Mouse (Mus musculus) liver, embryonic 14.5 days (tissue): Measurements from ENCODE around the gene Pcsk5. TPM values are rescaled to one million over a fixed set of nuclear protein-coding genes. Genes with fewer than 3 reads are reported as not detected.

ENCODE experiments used
- ATAC-seq: fragments of 200-750 bp; cut with Nextera tagmentation; 2 replicates; pipeline ENCODE4 v1.8.0; 2017; ENCODE audit warnings: moderate number of reproducible peaks, mild to moderate bottlenecking, moderate library complexity; ENCODE audit not compliant: insufficient read depth
- DNase-seq, 3 experiments: peaks; one replicate each; pipeline ENCODE4 v3.0.0-alpha.2; 2012 to 2013; ENCODE audit warnings: low read depth in 3 of 3, low spot score in 3 of 3
- H3K27ac ChIP-seq: fragments of 300-500 bp; sonication (generic); 2 replicates; pipeline ENCODE4 v1.5.1; 2014; ENCODE audit warnings: moderate library complexity, mild to moderate bottlenecking, control low read depth, inconsistent platforms
- H3K27me3 ChIP-seq: fragments of 300-500 bp; sonication (generic); 2 replicates; pipeline ENCODE4 v1.6.1; 2014; ENCODE audit warnings: mild to moderate bottlenecking, low read length, moderate library complexity; ENCODE audit not compliant: control insufficient read depth, insufficient read depth
- H3K36me3 ChIP-seq: fragments of 300-500 bp; sonication (generic); replicated peaks from 2 replicates; pipeline ENCODE4 v1.6.1; 2014; ENCODE audit warnings: low read depth; ENCODE audit not compliant: control insufficient read depth, insufficient read depth
- H3K4me1 ChIP-seq, 2 experiments: fragments of 200-500 bp in 1 of 2; fragments of 300-500 bp in 1 of 2; sonication (generic) in 1 of 2; replicated peaks; 2 replicates each; pipeline ENCODE4 v1.6.1; 2012 to 2014; ENCODE audit warnings: antibody characterized with exemption in 1 of 2, inconsistent platforms in 1 of 2, low read length in 1 of 2; ENCODE audit not compliant: control insufficient read depth in 2 of 2, insufficient read depth in 2 of 2
- H3K4me2 ChIP-seq: fragments of 300-500 bp; sonication (generic); 2 replicates; pipeline ENCODE4 v1.6.1; 2014; ENCODE audit warnings: low read depth, mild to moderate bottlenecking, control low read depth, moderate library complexity
- H3K4me3 ChIP-seq, 2 experiments: fragments of 200-500 bp in 1 of 2; fragments of 300-500 bp in 1 of 2; sonication (generic) in 1 of 2; 2 replicates each; pipeline ENCODE4 v1.5.1; 2012 to 2014; ENCODE audit warnings: low read depth in 2 of 2, low read length in 2 of 2, mild to moderate bottlenecking in 2 of 2, control low read depth in 1 of 2, inconsistent platforms in 1 of 2, moderate library complexity in 1 of 2; ENCODE audit not compliant: insufficient read depth in 1 of 2
- H3K9ac ChIP-seq: fragments of 300-500 bp; sonication (generic); replicated peaks from 2 replicates; pipeline ENCODE4 v1.6.1; 2014; ENCODE audit warnings: mild to moderate bottlenecking, control low read depth, moderate library complexity
- H3K9me3 ChIP-seq: fragments of 300-500 bp; sonication (generic); 2 replicates; pipeline ENCODE4 v1.6.1; 2016; ENCODE audit warnings: low read length, mixed read lengths; ENCODE audit not compliant: control insufficient read depth
- CTCF ChIP-seq: IDR thresholded peaks from 2 replicates; pipeline ENCODE4 v1.5.1; 2016; ENCODE audit warnings: antibody characterized with exemption, low read depth, control low read depth
- EP300 ChIP-seq: IDR thresholded peaks from 2 replicates; pipeline ENCODE4 v1.6.1; 2016; ENCODE audit warnings: antibody characterized with exemption, low read depth
- WGBS: fragments of 180-500 bp; shearing (Covaris S2); extraction: QIAGEN DNeasy Blood & Tissue Kit; methylation state at CpG from one replicate; pipeline ENCODE4 v1.1.7; 2014; ENCODE audit not compliant: insufficient replicate concordance; 5-methylcytosine and 5-hydroxymethylcytosine counted together
- polyA plus RNA-seq, 2 experiments: library from polyadenylated mRNA; depleted of rRNA in 1 of 2; stranded (reverse) in 1 of 2; unstranded in 1 of 2; fragments of >200 nt; fragmentation: Nextera tagmentation in 1 of 2; extraction: Ambion mirVana in 1 of 2; gene quantifications; 2 replicates each; pipeline versions ENCODE4 v1.2.1 to v1.2.3; 2012 to 2014

Pcsk5 gene
- polyA plus RNA-seq, 2 experiments: 0.58 to 0.61 TPM

DNA sequence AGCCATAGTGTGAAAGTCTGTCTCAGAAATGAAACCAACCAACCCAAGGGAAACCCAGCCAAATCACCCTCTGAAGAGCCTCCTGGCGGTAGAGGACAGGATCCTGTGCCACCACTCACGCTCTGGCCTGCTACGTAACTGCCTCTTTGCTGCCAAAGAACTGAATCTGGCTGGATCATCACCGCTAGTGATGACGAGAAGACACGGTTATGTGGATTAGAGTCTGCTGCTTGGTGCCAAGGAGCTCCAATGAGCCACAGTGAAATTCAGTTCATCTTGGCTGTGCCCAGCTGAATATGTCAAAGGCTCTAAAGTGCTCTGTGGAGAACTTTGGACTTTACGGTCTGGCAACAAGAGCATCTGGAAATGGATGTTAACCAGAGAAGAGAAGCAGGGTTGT lies 282.3 kb downstream of the Pcsk5 start:
- Histone ChIP-seq H3K9ac (no peak overlapping the region), H3K27ac (no peak overlapping the region), H3K4me3 (no peak overlapping the region), H3K27me3 (no peaks in the 10 kb centered on the region), H3K4me2 (no peak overlapping the region), H3K4me1 (no peaks in the 10 kb centered on the region), H3K9me3 (no peaks in the 10 kb centered on the region), H3K36me3 (no peaks in the 10 kb centered on the region)
- WGBS: 77% methylated on average over 7 of the region's 7 CpGs
- ATAC-seq: no peak
- no peak for TF ChIP-seq CTCF
- no peak for TF ChIP-seq EP300
- no peak for DNase-seq

GRCm38 (mm10) chr19:17554571-17554970 lies 282.9 kb downstream of the Pcsk5 start:
- Histone ChIP-seq H3K4me3 (no peak overlapping the region), H3K9me3 (no peaks in the 10 kb centered on the region), H3K27me3 (no peaks in the 10 kb centered on the region), H3K27ac (no peak overlapping the region), H3K4me1 (no peaks in the 10 kb centered on the region), H3K4me2 (no peak overlapping the region), H3K9ac (no peak overlapping the region), H3K36me3 (no peaks in the 10 kb centered on the region)
- no peak for DNase-seq
- 71% methylated on average over 2 of the region's 2 CpGs for WGBS
- ATAC-seq: no peak
- TF ChIP-seq EP300 (no peak), CTCF (no peak)

GRCm38 (mm10) chr19:17553396-17554100 lies 283.9 kb downstream of the Pcsk5 start:
- no peaks in the 10 kb centered on the region for H3K36me3 ChIP-seq
- no peak for DNase-seq
- no peak overlapping the region for H3K4me2 ChIP-seq
- ATAC-seq: no peak
- no peak overlapping the region for H3K9ac ChIP-seq
- H3K4me1 ChIP-seq: no peaks in the 10 kb centered on the region
- H3K27me3 ChIP-seq: no peaks in the 10 kb centered on the region
- no peaks in the 10 kb centered on the region for H3K9me3 ChIP-seq
- no peak overlapping the region for H3K27ac ChIP-seq
- TF ChIP-seq EP300 (no peak), CTCF (no peak)
- no peak overlapping the region for H3K4me3 ChIP-seq

GRCm38 (mm10) chr19:17528746-17529532 lies 308.5 kb downstream of the Pcsk5 start:
- Histone ChIP-seq H3K4me1 (no peaks in the 10 kb centered on the region), H3K9me3 (no peaks in the 10 kb centered on the region), H3K9ac (no peak overlapping the region), H3K36me3 (no peaks in the 10 kb centered on the region), H3K4me2 (no peak overlapping the region), H3K4me3 (no peak overlapping the region), H3K27me3 (no peaks in the 10 kb centered on the region), H3K27ac (no peak overlapping the region)
- DNase-seq: no peak
- 41% methylated on average over 4 of the region's 4 CpGs for WGBS
- no peak for TF ChIP-seq EP300
- no peak for TF ChIP-seq CTCF
- ATAC-seq: no peak

DNA sequence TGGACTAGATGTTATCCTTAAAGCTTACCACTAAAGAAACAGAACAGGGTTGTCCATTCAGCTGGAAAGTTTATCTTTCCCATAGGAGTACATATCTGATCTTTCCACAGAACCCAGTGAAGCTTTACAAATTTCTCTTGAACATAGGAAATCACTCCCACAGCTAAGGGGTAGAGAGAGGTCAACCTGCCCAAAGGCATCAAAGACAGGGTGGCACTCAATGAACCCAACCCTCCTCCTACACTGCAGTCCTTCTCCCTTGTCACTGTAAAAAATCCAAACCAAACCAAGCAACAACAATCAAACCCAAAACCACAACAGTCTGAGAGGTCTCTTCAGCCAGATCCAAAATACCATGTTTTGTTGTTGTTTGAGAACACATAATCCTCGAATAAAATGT lies 311.9 kb downstream of the Pcsk5 start:
- WGBS: 34% methylated on average over 1 of the region's 1 CpGs
- TF ChIP-seq CTCF: no peak
- no peak for TF ChIP-seq EP300
- H3K27ac ChIP-seq: no peak overlapping the region
- H3K4me3 ChIP-seq: no peak overlapping the region
- ATAC-seq (no peak), DNase-seq (no peak)
- no peak overlapping the region for H3K9ac ChIP-seq
- no peaks in the 10 kb centered on the region for H3K4me1 ChIP-seq
- no peak overlapping the region for H3K4me2 ChIP-seq
- no peaks in the 10 kb centered on the region for H3K9me3 ChIP-seq
- no peaks in the 10 kb centered on the region for H3K27me3 ChIP-seq
- no peaks in the 10 kb centered on the region for H3K36me3 ChIP-seq
